Mouse (Mus musculus): ENCODE measurements around the gene Abhd2. TPM values are rescaled to one million over a fixed set of nuclear protein-coding genes. Genes with fewer than 3 reads are reported as not detected.
"Not testable (repeated sequence)": the region's sequence is repeated elsewhere in the genome, so short reads cannot be mapped to it uniquely, and the experiment has no call there.

The Abhd2 gene
- polyA plus RNA-seq, 1 experiment from 2014 or later: 4.9 TPM

- Histone ChIP-seq H3K9ac (ENCODE audit: low read depth, low read length) (no peak overlapping the region), H3K4me3 (ENCODE audit: low read depth, low read length) (no peak overlapping the region), H3K9me3 (replicated peaks; ENCODE audit: control insufficient read depth, low read length) (no peaks in the 10 kb centered on the region), H3K4me1 (ENCODE audit: control insufficient read depth, insufficient read depth, low read length) (peaks cover 32% of the 10 kb centered on the region), H3K27me3 (ENCODE audit: control insufficient read depth, insufficient read depth, low read length) (no peaks in the 10 kb centered on the region), H3K4me2 (no peak overlapping the region), H3K27ac (ENCODE audit: low read depth, low read length) (peak overlapping the region; percentile 16; the same call in 1 of the 2 replicates), H3K36me3 (ENCODE audit: control insufficient read depth, insufficient read depth, low read length) (no peaks in the 10 kb centered on the region)
- 60% methylated on average over 10 of the region's 10 CpGs for WGBS (ENCODE audit: insufficient replicate concordance)
- ATAC-seq (replicated peaks; ENCODE audit: insufficient number of reproducible peaks, low FRiP score, low TSS enrichment): no peak
These were observed 6.5 kb downstream of the Abhd2 start for GRCm38 (mm10) chr7:79279376-79280029.

GRCm38 (mm10) chr7:79282883-79283670, 10.1 kb downstream of the Abhd2 start:
- Histone ChIP-seq H3K4me1 (ENCODE audit: control insufficient read depth, insufficient read depth, low read length) (peaks cover 31% of the 10 kb centered on the region), H3K36me3 (ENCODE audit: control insufficient read depth, insufficient read depth, low read length) (no peaks in the 10 kb centered on the region), H3K4me2 (peak overlapping the region; percentile 37), H3K9ac (ENCODE audit: low read depth, low read length) (no peak overlapping the region), H3K27me3 (ENCODE audit: control insufficient read depth, insufficient read depth, low read length) (no peaks in the 10 kb centered on the region), H3K9me3 (replicated peaks; ENCODE audit: control insufficient read depth, low read length) (no peaks in the 10 kb centered on the region), H3K27ac (ENCODE audit: low read depth, low read length) (0 out of 2 replicates have a peak overlapping the region, but pooled peaks have one; percentile 47), H3K4me3 (ENCODE audit: low read depth, low read length) (no peak overlapping the region)
- WGBS (ENCODE audit: insufficient replicate concordance): 62% methylated on average over 12 of the region's 12 CpGs
- ATAC-seq (replicated peaks; ENCODE audit: insufficient number of reproducible peaks, low FRiP score, low TSS enrichment): peak; percentile 58; the same call in 1 of the 2 replicates

- not testable (repeated sequence) for H3K27me3 ChIP-seq (ENCODE audit: control insufficient read depth, insufficient read depth, low read length); H3K9me3 ChIP-seq (replicated peaks; ENCODE audit: control insufficient read depth, low read length); ATAC-seq (replicated peaks; ENCODE audit: insufficient number of reproducible peaks, low FRiP score, low TSS enrichment); H3K4me3 ChIP-seq (ENCODE audit: low read depth, low read length); H3K36me3 ChIP-seq (ENCODE audit: control insufficient read depth, insufficient read depth, low read length); H3K4me2 ChIP-seq; H3K9ac ChIP-seq (ENCODE audit: low read depth, low read length)
- WGBS (ENCODE audit: insufficient replicate concordance): 49% methylated on average over 1 of the region's 1 CpGs
- peaks cover 31% of the 10 kb centered on the region for H3K4me1 ChIP-seq (ENCODE audit: control insufficient read depth, insufficient read depth, low read length)
- 0 out of 2 replicates have a peak overlapping the region, but pooled peaks have one; percentile 47 for H3K27ac ChIP-seq (ENCODE audit: low read depth, low read length)
These were observed 10.6 kb downstream of the Abhd2 start for GRCm38 (mm10) chr7:79283671-79283941.

GRCm38 (mm10) chr7:79284160-79284888, 11.3 kb downstream of the Abhd2 start:
- Histone ChIP-seq H3K4me1 (ENCODE audit: control insufficient read depth, insufficient read depth, low read length) (peaks cover 27% of the 10 kb centered on the region), H3K9me3 (replicated peaks; ENCODE audit: control insufficient read depth, low read length) (no peaks in the 10 kb centered on the region), H3K27me3 (ENCODE audit: control insufficient read depth, insufficient read depth, low read length) (no peaks in the 10 kb centered on the region), H3K27ac (ENCODE audit: low read depth, low read length) (peak overlapping the region; percentile 22; the same call in 1 of the 2 replicates), H3K9ac (ENCODE audit: low read depth, low read length) (0 out of 2 replicates have a peak overlapping the region, but pooled peaks have one; percentile 10), H3K4me2 (no peak overlapping the region; the same call in 1 of the 2 replicates), H3K4me3 (ENCODE audit: low read depth, low read length) (no peak overlapping the region), H3K36me3 (ENCODE audit: control insufficient read depth, insufficient read depth, low read length) (no peaks in the 10 kb centered on the region)
- WGBS (ENCODE audit: insufficient replicate concordance): 41% methylated on average over 14 of the region's 14 CpGs
- ATAC-seq (replicated peaks; ENCODE audit: insufficient number of reproducible peaks, low FRiP score, low TSS enrichment): no peak

- no peaks in the 10 kb centered on the region for H3K27me3 ChIP-seq (ENCODE audit: control insufficient read depth, insufficient read depth, low read length)
- no peaks in the 10 kb centered on the region for H3K36me3 ChIP-seq (ENCODE audit: control insufficient read depth, insufficient read depth, low read length)
- no peak overlapping the region for H3K27ac ChIP-seq (ENCODE audit: low read depth, low read length)
- no peak overlapping the region for H3K9ac ChIP-seq (ENCODE audit: low read depth, low read length)
- 84% methylated on average over 8 of the region's 8 CpGs for WGBS (ENCODE audit: insufficient replicate concordance)
- ATAC-seq (replicated peaks; ENCODE audit: insufficient number of reproducible peaks, low FRiP score, low TSS enrichment): no peak
- no peak overlapping the region for H3K4me2 ChIP-seq
- peaks cover 24% of the 10 kb centered on the region for H3K4me1 ChIP-seq (ENCODE audit: control insufficient read depth, insufficient read depth, low read length)
- H3K4me3 ChIP-seq (ENCODE audit: low read depth, low read length): no peak overlapping the region
- H3K9me3 ChIP-seq (replicated peaks; ENCODE audit: control insufficient read depth, low read length): no peaks in the 10 kb centered on the region
These were observed 11.9 kb downstream of the Abhd2 start for GRCm38 (mm10) chr7:79284889-79285280.

- no peak overlapping the region for H3K4me3 ChIP-seq (ENCODE audit: low read depth, low read length)
- no peak overlapping the region for H3K27ac ChIP-seq (ENCODE audit: low read depth, low read length)
- H3K4me2 ChIP-seq: no peak overlapping the region
- ATAC-seq (replicated peaks; ENCODE audit: insufficient number of reproducible peaks, low FRiP score, low TSS enrichment): no peak
- H3K4me1 ChIP-seq (ENCODE audit: control insufficient read depth, insufficient read depth, low read length): peaks cover 24% of the 10 kb centered on the region
- H3K27me3 ChIP-seq (ENCODE audit: control insufficient read depth, insufficient read depth, low read length): no peaks in the 10 kb centered on the region
- no peaks in the 10 kb centered on the region for H3K36me3 ChIP-seq (ENCODE audit: control insufficient read depth, insufficient read depth, low read length)
- 83% methylated on average over 13 of the region's 13 CpGs for WGBS (ENCODE audit: insufficient replicate concordance)
- no peaks in the 10 kb centered on the region for H3K9me3 ChIP-seq (replicated peaks; ENCODE audit: control insufficient read depth, low read length)
- H3K9ac ChIP-seq (ENCODE audit: low read depth, low read length): no peak overlapping the region
These were observed 12.4 kb downstream of the Abhd2 start for GRCm38 (mm10) chr7:79285408-79285807.

GRCm38 (mm10) chr7:79287226-79287625, 14.2 kb downstream of the Abhd2 start:
- WGBS (ENCODE audit: insufficient replicate concordance): 78% methylated on average over 6 of the region's 6 CpGs
- no peak overlapping the region for H3K27ac ChIP-seq (ENCODE audit: low read depth, low read length)
- H3K9ac ChIP-seq (ENCODE audit: low read depth, low read length): no peak overlapping the region
- H3K4me2 ChIP-seq: no peak overlapping the region
- no peak overlapping the region for H3K4me3 ChIP-seq (ENCODE audit: low read depth, low read length)
- H3K27me3 ChIP-seq (ENCODE audit: control insufficient read depth, insufficient read depth, low read length): no peaks in the 10 kb centered on the region
- no peak for ATAC-seq (replicated peaks; ENCODE audit: insufficient number of reproducible peaks, low FRiP score, low TSS enrichment)
- H3K9me3 ChIP-seq (replicated peaks; ENCODE audit: control insufficient read depth, low read length): no peaks in the 10 kb centered on the region
- peaks cover 24% of the 10 kb centered on the region for H3K4me1 ChIP-seq (ENCODE audit: control insufficient read depth, insufficient read depth, low read length)
- H3K36me3 ChIP-seq (ENCODE audit: control insufficient read depth, insufficient read depth, low read length): no peaks in the 10 kb centered on the region

GRCm38 (mm10) chr7:79287928-79288327, 14.9 kb downstream of the Abhd2 start:
- Histone ChIP-seq H3K27me3 (ENCODE audit: control insufficient read depth, insufficient read depth, low read length) (no peaks in the 10 kb centered on the region), H3K9me3 (replicated peaks; ENCODE audit: control insufficient read depth, low read length) (no peaks in the 10 kb centered on the region), H3K36me3 (ENCODE audit: control insufficient read depth, insufficient read depth, low read length) (no peaks in the 10 kb centered on the region), H3K4me1 (ENCODE audit: control insufficient read depth, insufficient read depth, low read length) (peaks cover 18% of the 10 kb centered on the region), H3K27ac (ENCODE audit: low read depth, low read length) (no peak overlapping the region), H3K4me3 (ENCODE audit: low read depth, low read length) (no peak overlapping the region), H3K9ac (ENCODE audit: low read depth, low read length) (no peak overlapping the region), H3K4me2 (no peak overlapping the region)
- WGBS (ENCODE audit: insufficient replicate concordance): 86% methylated on average over 8 of the region's 8 CpGs
- no peak for ATAC-seq (replicated peaks; ENCODE audit: insufficient number of reproducible peaks, low FRiP score, low TSS enrichment)

All from heart, embryonic 11.5 days (tissue).